Mouse (Mus musculus): ENCODE measurements at regions not wholly inside any gene's neighbourhood (a gene's known extent, or its start where the extent isn't known, plus 50 kb on each side); places are given as distances from the start of the nearest gene placed in this dataset.

DNA sequence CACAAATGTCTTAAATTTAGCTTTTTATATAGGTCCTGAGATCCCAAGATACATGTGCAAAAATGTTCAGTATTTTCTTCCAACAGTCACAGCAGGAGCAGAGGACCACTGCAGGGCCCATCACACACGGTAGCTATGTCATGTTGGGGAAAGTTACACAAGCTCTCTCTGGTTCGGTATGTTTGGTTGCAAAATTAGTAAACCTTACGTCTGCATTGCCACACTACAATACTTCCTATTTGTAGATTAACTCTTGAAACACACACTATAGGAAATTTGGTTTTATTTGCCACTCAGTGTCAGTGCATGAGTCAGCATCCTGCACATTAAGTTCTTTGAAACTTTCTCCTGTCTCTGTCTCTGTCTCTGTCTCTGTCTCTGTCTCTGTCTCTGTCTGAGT lies 82.0 kb downstream of the Cth start:
- DNase-seq (ENCODE audit: extremely low read depth, insufficient read length, low spot score), result no peak

GRCm38 (mm10) chr3:157841164-157841719 lies 83.6 kb downstream of the Cth start:
- no peak for DNase-seq (ENCODE audit: extremely low read depth, insufficient read length, low spot score)

GRCm38 (mm10) chr3:157804307-157804706 lies 120.6 kb downstream of the Cth start:
- DNase-seq (ENCODE audit: extremely low read depth, insufficient read length, low spot score), result no peak

DNA sequence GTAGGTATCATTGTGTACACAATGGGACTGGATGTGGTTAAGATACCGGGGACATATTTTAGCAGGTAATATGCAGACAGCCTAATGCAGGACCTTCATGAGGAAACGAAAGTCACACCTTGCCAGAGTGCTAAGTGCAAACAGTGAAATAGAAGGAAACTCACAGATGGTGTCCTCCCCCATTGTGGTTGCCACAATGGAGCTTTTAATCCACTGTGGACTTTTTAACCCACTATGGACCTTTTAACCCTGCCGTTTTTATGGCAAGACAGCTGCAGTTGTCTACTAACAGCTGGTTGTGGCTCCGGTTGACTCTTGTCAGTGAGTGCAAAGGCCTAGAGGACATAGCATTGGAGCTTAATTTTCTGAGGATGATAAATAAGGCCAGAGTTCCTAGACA lies 121.5 kb downstream of the Cth start:
- no peak for DNase-seq (ENCODE audit: extremely low read depth, insufficient read length, low spot score)

GRCm38 (mm10) chr3:157787559-157788256 lies 137.2 kb downstream of the Cth start:
- DNase-seq (ENCODE audit: extremely low read depth, insufficient read length, low spot score), result no peak

DNA sequence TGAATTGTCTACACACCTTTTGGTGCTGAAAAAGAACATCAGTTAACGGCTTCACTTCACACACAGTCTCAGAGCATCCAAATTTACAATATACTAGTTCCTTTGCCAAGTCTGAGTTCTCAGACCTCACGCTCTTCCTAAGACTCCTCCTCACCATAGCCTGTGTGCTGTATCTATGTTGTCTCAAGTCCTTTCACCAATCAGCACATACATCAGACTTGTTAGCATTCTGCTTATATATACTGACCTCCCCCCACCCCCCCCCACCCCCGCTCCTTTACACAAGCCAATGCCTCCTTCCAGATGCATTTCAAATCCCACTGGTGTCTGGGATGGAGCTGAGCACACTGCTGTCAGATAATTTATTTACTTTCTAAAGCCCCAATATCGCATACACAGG lies 143.8 kb downstream of the Cth start:
- DNase-seq (ENCODE audit: extremely low read depth, insufficient read length, low spot score), result no peak

DNA sequence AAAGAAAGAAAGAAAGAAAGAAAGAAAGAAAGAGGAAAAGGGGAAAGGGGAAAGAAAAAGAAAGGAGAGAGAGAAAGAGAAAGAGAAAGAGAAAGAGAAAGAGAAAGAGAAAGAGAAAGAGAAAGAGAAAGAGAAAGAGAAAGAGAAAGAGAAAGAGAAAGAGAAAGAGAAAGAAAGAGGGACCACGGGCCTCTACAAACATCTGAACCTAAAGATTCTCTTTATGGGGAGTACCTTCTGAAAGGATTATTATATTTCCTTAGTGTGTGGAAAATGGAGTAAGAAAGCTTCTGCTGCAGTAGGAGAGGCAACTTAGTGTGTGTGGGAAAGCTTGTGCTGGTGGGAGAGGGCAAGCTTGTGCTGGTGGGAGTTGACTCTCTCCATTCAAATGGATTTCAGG lies 147.1 kb downstream of the Cth start:
- no peak for DNase-seq (ENCODE audit: extremely low read depth, insufficient read length, low spot score)

DNA sequence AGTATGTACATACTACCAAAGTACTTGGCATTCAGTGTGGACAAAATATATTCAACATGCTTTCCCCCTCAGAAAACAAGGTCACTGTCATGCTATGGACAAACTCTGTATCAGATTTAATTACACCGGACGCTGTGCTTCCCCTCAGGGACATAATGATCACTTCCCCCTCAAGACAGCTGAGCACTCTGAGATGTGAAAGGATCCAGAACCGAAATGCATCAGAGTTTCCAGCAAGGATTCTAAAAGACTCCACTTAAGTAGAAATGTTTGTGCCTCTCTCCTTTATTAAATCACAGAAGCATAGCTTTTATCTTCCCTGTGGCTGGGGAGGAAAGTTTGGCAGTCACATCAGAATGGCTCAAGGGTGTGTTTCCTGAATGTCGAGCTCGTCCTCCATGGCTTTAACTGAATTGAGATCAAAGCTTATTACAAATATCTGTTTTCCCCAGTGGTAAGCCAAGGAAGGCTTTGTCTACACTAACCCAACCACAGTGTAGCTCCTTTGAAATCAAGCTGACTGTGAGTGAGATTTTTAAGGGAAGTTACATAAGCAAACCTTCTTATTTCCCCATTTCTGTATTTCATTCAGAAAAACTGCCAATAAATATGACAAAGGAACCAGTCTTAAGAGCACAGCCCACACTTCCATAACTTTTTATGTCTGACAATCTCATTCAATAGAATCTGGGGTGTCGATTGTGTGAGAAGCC lies 161.2 kb downstream of the Cth start:
- DNase-seq (ENCODE audit: extremely low read depth, insufficient read length, low spot score), result no peak

DNA sequence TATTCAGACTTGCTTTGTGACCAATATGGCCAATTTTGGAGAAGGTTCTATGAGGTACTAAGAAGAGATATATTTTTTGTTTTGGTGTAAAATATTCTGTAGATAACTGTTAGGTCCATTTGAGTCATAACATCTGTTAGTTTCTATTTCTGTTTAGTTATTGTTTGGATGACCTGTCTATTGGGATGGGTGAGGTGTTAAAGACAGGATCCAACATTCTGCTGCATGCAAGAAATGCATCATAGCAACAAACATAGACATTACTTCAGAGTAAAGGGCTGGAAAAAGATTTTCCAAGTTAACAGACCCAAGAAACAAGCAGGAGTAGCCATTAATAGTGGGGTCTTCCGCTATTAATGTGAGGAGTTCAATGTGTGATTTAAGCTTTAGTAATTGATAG lies 165.0 kb downstream of the Cth start:
- DNase-seq (ENCODE audit: extremely low read depth, insufficient read length, low spot score), result no peak

DNA sequence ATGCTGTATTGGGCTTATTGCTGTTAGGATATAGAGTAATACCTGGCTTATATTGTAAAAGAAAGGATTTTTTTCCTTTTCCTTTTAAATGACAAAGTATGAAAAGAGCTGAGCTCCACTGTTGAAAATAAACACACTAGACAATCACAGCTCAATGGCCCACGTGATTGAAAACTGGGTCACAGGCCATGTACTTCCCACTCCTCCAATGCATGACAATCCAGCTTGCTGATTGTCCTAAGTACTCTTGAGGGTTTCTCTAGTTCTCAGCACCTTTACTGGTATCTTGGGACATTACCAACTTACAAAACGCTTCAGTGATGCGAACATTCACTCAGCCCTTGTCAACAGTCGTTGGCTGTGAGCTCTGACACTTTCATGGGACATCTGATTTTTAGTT lies 170.1 kb downstream of the Cth start:
- DNase-seq (ENCODE audit: extremely low read depth, insufficient read length, low spot score), result no peak

DNA sequence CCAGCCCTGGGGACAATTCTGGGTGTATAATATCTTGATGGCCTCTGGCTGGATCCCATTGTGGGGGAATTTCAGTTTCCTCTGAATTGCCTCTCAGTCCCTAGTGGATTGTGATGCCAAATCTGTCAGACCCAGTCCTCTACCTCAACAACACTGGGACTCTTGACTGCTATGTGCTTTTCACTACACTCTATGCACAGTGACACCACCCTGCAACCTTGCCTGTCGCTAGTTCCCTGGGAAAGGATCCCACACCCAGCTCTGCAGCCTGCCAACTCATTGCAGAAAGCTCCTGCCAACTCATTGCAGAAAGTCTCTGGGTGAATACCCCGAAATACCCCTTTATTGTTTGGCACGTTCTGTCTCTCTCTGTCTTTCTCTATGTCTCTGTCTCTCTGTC lies 174.6 kb downstream of the Cth start:
- no peak for DNase-seq (ENCODE audit: extremely low read depth, insufficient read length, low spot score)

- DNase-seq (ENCODE audit: extremely low read depth, insufficient read length, low spot score), result no peak
Observed at GRCm38 (mm10) chr3:157748395-157749037, 176.4 kb downstream of the Cth start.

DNA sequence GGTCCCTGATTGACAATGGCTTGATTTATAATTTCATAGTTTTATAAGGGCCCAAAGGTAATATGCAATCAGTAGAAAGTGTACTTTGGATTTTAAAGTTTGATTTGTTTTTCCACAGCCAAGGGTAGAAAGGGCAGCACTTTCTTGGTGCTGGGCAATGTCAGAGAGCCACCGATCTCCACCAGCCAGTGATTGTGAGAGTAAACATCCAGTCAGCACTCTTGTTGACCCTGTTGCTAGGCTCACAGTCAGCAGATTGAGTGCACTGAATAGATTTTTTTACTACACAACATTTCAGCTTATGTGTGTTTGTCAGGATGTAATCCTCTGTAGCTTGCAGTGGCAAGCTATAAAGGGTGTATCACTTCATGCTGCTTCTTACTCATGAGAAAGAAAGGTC lies 176.3 kb downstream of the Ptger3 start:
- DNase-seq (ENCODE audit: extremely low read depth, insufficient read length, low spot score), result no peak

- DNase-seq (ENCODE audit: extremely low read depth, insufficient read length, low spot score), result no peak
Observed at GRCm38 (mm10) chr3:157739628-157740294, 173.1 kb downstream of the Ptger3 start.

- DNase-seq (ENCODE audit: extremely low read depth, insufficient read length, low spot score), result no peak
Observed at GRCm38 (mm10) chr3:157732136-157732940, 165.6 kb downstream of the Ptger3 start.

GRCm38 (mm10) chr3:157729711-157730367 lies 163.1 kb downstream of the Ptger3 start:
- no peak for DNase-seq (ENCODE audit: extremely low read depth, insufficient read length, low spot score)

DNA sequence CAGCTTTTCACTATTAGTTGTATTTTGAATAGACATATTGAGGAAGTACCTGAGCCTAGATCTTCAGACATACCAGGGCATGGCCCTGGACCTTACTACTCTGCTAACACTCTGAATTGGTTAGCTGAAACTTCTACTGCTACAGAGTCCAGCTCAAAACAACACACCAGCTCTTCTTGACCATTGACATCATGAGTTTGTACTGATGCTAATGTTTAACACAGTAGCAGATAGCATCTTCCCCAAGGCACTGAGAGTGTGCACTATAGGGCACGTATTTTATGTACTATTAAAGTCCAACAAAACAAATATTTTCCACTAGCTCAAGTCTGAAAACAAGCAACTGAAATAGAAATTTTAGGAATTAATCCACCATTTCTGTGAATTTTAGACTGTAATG lies 157.8 kb downstream of the Ptger3 start:
- DNase-seq (ENCODE audit: extremely low read depth, insufficient read length, low spot score), result no peak

GRCm38 (mm10) chr3:157723184-157723583 lies 156.5 kb downstream of the Ptger3 start:
- no peak for DNase-seq (ENCODE audit: extremely low read depth, insufficient read length, low spot score)

GRCm38 (mm10) chr3:157717313-157717921 lies 150.7 kb downstream of the Ptger3 start:
- DNase-seq (ENCODE audit: extremely low read depth, insufficient read length, low spot score), result peak; percentile 14

All from 3134 (cell line).